Mouse (Mus musculus) ES-E14 (cell line): Measurements from ENCODE around the gene Vmn2r78.
"Not testable (repeated sequence)": the region's sequence is repeated elsewhere in the genome, so short reads cannot be mapped to it uniquely, and the experiment has no call there.

Experiments used
- HCFC1 ChIP-seq: IDR thresholded peaks from 2 replicates; pipeline ENCODE4 v1.6.1; 2012; ENCODE audit warnings: low read length, inconsistent platforms, borderline replicate concordance; ENCODE audit not compliant: insufficient read depth
- MAFK ChIP-seq: IDR thresholded peaks from 2 replicates; pipeline ENCODE4 v1.6.1; 2014; ENCODE audit warnings: mild to moderate bottlenecking, low read depth, low read length, inconsistent platforms; ENCODE audit not compliant: insufficient read depth

- TF ChIP-seq HCFC1, MAFK: not testable (repeated sequence)
These were observed at the start of gene Vmn2r78 for GRCm38 (mm10) chr7:86914794-86915193.
